Mouse (Mus musculus): Measurements from ENCODE around the gene Cox6b2.
"Not testable (repeated sequence)": the region's sequence is repeated elsewhere in the genome, so short reads cannot be mapped to it uniquely, and the experiment has no call there.

The Cox6b2 gene

GRCm38 (mm10) chr7:4752821-4753570, at the start of gene Cox6b2:
Gene Cox6b2, minus strand, starts transcription at chr7:4753094.
- DNase-seq (ENCODE audit: low spot score in 2 of 2) = peak; percentile 90

GRCm38 (mm10) chr7:4802247-4802646, 49.4 kb upstream of the Cox6b2 start:
- DNase-seq (ENCODE audit: low spot score in 2 of 2) = no peak

GRCm38 (mm10) chr7:4795767-4796433, 43.0 kb upstream of the Cox6b2 start:
- peak in 1 of 2 experiments; percentile 55 for DNase-seq (ENCODE audit: low spot score in 2 of 2)

GRCm38 (mm10) chr7:4794631-4795168, 41.8 kb upstream of the Cox6b2 start:
- DNase-seq (ENCODE audit: low spot score in 2 of 2) = no peak

GRCm38 (mm10) chr7:4793674-4794073, 40.8 kb upstream of the Cox6b2 start:
- DNase-seq (ENCODE audit: low spot score in 2 of 2) = no peak

GRCm38 (mm10) chr7:4793248-4793647, 40.4 kb upstream of the Cox6b2 start:
- DNase-seq (ENCODE audit: low spot score in 2 of 2) = not testable (repeated sequence)

GRCm38 (mm10) chr7:4792278-4793212, 39.7 kb upstream of the Cox6b2 start, which contains the start of gene Rpl28:
Gene Rpl28, plus strand, starts transcription at chr7:4792874.
- DNase-seq (ENCODE audit: low spot score in 2 of 2) = peak; percentile 98

GRCm38 (mm10) chr7:4789436-4789935, 36.6 kb upstream of the Cox6b2 start, which contains the start of gene Tmem238:
Gene Tmem238, minus strand, starts transcription at chr7:4789656.
- peak in 1 of 2 experiments; percentile 41 for DNase-seq (ENCODE audit: low spot score in 2 of 2)

- DNase-seq (ENCODE audit: low spot score in 2 of 2) = peak; percentile 66 to 69
Measured at GRCm38 (mm10) chr7:4788499-4789435, 35.9 kb upstream of the Cox6b2 start.

- DNase-seq (ENCODE audit: low spot score in 2 of 2) = no peak
Measured at GRCm38 (mm10) chr7:4783667-4784268, 30.9 kb upstream of the Cox6b2 start.

- no peak for DNase-seq (ENCODE audit: low spot score in 2 of 2)
Measured at GRCm38 (mm10) chr7:4782759-4783158, 29.9 kb upstream of the Cox6b2 start, which contains the start of the genes Il11 and Tmem190. Gene Il11, minus strand, starts transcription at chr7:4782859. Gene Tmem190, plus strand, starts transcription at chr7:4782937.

GRCm38 (mm10) chr7:4782130-4782529, 29.2 kb upstream of the Cox6b2 start:
- no peak for DNase-seq (ENCODE audit: low spot score in 2 of 2)

- no peak for DNase-seq (ENCODE audit: low spot score in 2 of 2)
Measured at GRCm38 (mm10) chr7:4779921-4780320, 27.0 kb upstream of the Cox6b2 start.

GRCm38 (mm10) chr7:4777851-4778637, 25.1 kb upstream of the Cox6b2 start:
- DNase-seq (ENCODE audit: low spot score in 2 of 2) = no peak

GRCm38 (mm10) chr7:4776861-4777830, 24.3 kb upstream of the Cox6b2 start:
- peak in 1 of 2 experiments; percentile 52 for DNase-seq (ENCODE audit: low spot score in 2 of 2)

GRCm38 (mm10) chr7:4776131-4776530, 23.2 kb upstream of the Cox6b2 start:
- no peak for DNase-seq (ENCODE audit: low spot score in 2 of 2)

- DNase-seq (ENCODE audit: low spot score in 2 of 2) = no peak
Measured at GRCm38 (mm10) chr7:4771202-4771601, 18.3 kb upstream of the Cox6b2 start, which contains the start of gene Fam71e2. Gene Fam71e2, minus strand, starts transcription at chr7:4771302.
